Mouse (Mus musculus) gastrocnemius, postnatal 36 days (tissue): ENCODE measurements around the gene Ctdnep1. TPM values are rescaled to one million over a fixed set of nuclear protein-coding genes. Genes with fewer than 3 reads are reported as not detected.
"Not testable (repeated sequence)": the region's sequence is repeated elsewhere in the genome, so short reads cannot be mapped to it uniquely, and the experiment has no call there.

ENCODE experiments used
- DNase-seq, 2 experiments: peaks; one replicate each; pipeline ENCODE4 v3.0.0; 2022
- intact Hi-C: fragments of 180-260 bp; cut with DNase I; formaldehyde crosslinking; loops from one replicate; pipeline ENCODE4 v1.15.1; 2025
- total RNA-seq, 2 experiments: library from RNA; stranded (reverse); gene quantifications; 2 replicates each; pipeline ENCODE4 v1.2.3; 2021

Ctdnep1 gene
- total RNA-seq, 2 experiments from 2014 or later: 171 to 246 TPM

DNA sequence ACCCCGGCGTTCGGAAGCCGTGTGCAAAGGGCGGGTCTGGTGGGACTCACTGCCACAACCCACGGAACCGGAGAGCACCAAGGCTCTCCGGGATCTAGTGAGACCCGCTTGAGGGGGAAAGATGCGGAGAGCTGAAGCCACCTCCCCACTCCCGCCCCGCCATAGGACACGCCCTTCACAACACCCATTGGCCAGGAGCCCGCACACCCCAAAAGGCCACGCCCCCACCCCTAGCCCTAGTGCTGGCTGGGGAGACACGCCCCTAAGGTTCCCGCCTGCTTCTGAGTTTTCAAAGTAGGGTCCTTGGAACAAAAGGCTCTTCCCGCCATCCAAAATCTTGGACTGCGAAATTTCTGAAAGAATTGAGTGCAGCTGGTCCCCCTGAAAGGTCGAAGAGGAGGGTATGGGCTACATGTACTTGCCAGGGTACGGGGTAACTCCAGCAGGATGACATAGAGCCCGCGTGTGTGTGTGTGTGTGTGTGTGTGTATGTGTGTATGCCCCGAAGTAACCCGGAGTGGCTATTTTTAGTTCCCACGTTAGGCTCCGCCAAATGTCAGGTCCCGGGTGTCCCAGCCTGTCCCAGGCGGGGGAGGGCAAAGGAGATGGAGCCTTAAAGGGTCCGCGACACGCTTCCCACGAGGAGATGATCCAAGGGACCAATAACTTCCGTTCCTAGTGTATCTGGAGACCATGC lies 32.7 kb upstream of the Ctdnep1 start, which contains the start of gene Slc2a4:
TSS of gene Slc2a4 (minus strand) at position 123 of the 697 bp plus-strand sequence.
- DNase-seq: peak; percentile 89 to 93
- intact Hi-C loops: no loop called here

DNA sequence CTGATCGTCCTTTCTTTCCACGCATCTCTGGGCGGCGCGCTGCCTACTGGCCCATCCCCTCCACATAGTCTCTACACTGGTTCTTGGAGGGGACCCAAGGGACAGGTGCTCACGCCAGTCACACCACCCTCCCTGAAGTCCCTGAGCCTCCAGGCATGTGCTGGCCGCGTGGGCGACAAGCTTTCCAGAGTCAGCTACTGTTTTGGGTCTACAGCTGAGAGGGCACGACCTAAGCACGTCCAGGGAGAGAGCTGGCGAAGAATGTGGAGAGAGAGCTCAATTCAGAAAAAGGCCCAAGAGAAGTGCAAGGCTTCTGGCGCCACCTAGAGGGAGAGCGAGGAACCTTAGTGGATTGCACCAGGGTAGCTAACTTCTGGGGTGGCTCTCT lies 32.2 kb upstream of the Ctdnep1 start:
- intact Hi-C loops: loop anchor here (1.0 kb wide), 1 partner anchor 14 kb away; no protein-coding TSS in a partner anchor

GRCm38 (mm10) chr11:69950807-69951459 lies 30.0 kb upstream of the Ctdnep1 start:
- DNase-seq: no peak
- intact Hi-C loops: no loop called here

More for the DNA sequence above, 32.2 kb upstream of the Ctdnep1 start:
- DNase-seq: peak; percentile 86 to 89

- no peak for DNase-seq
- intact Hi-C loops: no loop called here
Observed at GRCm38 (mm10) chr11:69952274-69952673, 28.7 kb upstream of the Ctdnep1 start.

DNA sequence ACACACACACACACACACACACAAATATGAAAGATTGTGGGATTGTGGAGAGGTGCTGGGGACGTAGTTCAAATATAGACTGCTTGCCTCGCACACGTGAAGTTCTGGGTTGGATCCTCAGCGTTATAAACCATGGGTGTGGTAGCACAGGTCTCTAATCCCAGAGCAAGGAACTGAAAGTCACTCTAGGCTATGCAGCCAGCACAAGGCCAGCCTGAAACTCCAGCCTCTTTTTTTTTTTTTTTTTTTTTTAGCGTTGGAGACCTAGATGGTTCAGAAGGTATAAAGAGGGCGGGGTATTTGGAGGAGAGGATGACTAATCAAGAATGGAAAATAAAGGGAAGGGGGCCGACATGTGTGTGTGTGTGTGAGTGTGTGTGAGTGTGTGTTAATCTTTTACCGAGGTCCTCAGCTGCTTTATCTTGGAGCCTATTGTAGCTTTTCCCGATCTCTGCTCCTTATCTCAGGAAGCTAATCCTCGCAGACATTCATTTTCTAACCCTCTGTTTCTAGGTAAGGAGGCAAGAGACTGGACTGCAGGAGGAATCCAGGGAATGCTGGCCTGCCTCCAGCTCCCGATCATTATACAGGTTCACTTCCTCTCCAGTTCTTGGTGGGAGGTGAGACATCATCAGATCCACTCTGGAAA lies 27.6 kb upstream of the Ctdnep1 start:
- intact Hi-C loops: no loop called here
- DNase-seq: no peak

DNA sequence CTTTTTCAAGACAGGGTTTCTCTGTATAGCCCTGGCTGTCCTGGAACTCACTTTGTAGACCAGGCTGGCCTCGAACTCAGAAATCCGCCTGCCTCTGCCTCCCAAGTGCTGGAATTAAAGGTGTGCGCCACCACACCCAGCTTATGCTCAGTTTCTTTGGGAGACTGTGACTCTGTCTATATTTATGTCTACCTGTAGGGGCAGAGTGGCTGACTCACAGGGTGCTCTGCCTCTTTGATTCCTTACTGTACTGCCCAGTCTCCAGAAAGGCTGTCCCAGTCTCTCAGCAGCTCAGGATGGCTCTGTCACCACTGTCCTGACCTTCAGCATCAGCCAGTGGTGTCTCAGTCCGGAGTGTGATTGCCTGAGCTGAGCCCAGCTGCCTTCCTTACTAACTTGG lies 25.3 kb upstream of the Ctdnep1 start:
- intact Hi-C loops, DNase-seq: not testable (repeated sequence)

GRCm38 (mm10) chr11:69956218-69956617 lies 24.7 kb upstream of the Ctdnep1 start:
- intact Hi-C loops: no loop called here
- DNase-seq: no peak

DNA sequence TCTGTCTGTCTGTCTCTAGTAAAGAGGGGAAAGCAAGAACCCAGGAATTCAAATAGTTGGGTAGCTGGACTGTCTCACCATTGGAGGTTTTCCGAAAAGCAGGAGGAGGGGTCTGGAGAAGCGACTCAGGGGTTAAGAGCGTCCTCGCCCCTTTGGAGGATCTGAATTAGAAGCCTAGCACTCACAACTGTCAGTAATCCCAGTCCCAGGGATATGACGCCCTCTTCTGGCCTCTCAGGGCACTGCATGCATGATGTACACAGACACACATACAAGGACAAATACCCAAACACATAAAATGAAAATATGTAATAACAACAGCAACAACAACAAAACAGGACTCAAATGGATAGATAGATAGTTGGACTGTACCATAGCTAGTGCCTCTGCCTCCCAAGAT lies 20.3 kb upstream of the Ctdnep1 start:
- intact Hi-C loops: no loop called here
- DNase-seq: no peak

- intact Hi-C loops: no loop called here
- DNase-seq: no peak
Observed at GRCm38 (mm10) chr11:69961841-69962240, 19.1 kb upstream of the Ctdnep1 start.

GRCm38 (mm10) chr11:69964650-69965270 lies 16.2 kb upstream of the Ctdnep1 start, which contains the start of gene Cldn7:
Cldn7 (plus strand) TSS chr11:69964779.
- DNase-seq: no peak
- intact Hi-C loops: no loop called here

DNA sequence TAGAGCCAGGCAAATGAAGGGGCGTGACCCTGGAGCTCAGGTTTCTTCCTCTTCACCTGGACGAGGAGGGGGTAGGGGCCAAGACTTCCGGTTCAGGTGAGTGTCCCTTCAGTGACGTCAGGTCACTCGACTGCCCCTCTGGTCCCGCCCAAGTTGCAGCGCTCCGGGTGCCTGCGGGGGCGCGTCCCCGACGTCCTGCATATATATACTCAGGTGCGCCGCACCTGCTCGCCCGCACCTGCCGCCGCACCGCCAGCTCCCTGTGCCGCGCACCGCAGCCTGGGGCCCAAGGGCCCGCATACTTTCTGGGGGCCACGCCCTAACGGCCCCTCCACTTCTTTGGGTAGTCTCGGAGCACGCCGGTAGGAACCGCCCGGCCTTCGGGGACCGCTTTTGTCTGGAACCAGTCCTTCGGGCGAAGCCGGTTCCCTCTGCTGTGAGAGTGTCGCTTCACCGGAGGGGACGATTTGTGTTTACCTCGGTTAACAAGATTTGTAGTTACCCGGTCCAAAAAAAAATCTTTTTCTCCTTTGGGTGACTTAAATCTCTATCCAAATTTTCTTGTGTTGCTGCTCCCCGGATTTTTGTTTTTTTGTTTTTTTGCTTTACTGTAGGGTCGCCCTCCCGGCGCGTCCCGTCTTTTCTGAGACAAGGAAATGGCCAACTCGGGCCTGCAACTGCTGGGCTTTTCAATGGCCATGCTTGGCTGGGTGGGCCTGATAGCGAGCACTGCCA lies 15.5 kb upstream of the Ctdnep1 start:
- DNase-seq: no peak
- intact Hi-C loops: no loop called here

- DNase-seq: no peak
- intact Hi-C loops: no loop called here
Observed at GRCm38 (mm10) chr11:69966006-69966859, 14.7 kb upstream of the Ctdnep1 start.

DNA sequence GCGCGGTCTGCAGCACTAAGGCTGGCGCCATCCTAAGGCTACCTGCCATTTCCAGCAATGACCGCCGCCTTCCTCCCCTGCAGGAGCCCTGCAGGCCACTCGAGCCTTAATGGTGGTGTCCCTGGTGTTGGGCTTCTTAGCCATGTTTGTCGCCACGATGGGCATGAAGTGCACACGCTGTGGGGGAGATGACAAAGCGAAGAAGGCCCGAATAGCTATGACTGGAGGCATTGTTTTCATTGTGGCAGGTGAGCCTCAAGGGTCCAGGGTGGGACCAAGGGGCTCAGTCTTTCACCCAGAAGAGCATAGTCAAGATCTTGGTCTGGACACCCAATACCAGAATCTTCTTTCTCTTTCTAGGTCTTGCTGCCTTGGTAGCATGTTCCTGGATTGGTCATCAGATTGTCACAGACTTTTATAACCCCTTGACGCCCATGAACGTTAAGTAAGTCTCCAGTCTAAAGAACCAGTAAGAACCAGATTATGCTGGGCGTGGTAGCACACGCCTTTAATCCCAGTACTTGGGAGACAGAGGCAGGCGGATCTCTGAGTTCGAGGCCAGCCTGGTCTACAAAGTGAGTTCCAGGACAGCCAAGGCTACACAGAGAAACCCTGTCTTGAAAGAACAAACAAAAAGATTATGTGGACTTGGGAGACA lies 14.0 kb upstream of the Ctdnep1 start:
- DNase-seq: no peak
- intact Hi-C loops: no loop called here

- no peak for DNase-seq
- intact Hi-C loops: no loop called here
Observed at GRCm38 (mm10) chr11:69968793-69969192, 12.2 kb upstream of the Ctdnep1 start.

DNA sequence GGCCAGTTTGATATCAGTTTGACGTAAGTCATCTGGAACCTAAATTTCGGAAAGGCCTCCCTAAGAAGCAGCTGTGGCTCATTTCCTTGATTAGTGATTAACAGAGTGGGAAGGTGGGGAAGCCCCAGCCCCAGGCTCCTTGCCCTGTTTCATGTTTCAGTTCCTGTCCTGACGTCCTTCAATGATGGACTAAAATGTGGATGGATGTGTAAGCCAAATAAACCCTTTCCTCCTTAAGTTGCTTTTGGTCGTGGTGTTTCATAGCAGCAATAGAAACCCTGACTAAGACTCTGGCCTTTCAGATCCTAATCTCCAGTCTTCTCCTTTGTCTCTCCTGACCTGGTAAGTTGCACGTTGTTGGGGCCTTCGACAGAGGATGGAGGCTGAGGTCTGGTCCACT lies 10.7 kb upstream of the Ctdnep1 start:
- DNase-seq: no peak
- intact Hi-C loops: no loop called here

GRCm38 (mm10) chr11:69970775-69971174 lies 10.2 kb upstream of the Ctdnep1 start:
- intact Hi-C loops: no loop called here
- DNase-seq: no peak

DNA sequence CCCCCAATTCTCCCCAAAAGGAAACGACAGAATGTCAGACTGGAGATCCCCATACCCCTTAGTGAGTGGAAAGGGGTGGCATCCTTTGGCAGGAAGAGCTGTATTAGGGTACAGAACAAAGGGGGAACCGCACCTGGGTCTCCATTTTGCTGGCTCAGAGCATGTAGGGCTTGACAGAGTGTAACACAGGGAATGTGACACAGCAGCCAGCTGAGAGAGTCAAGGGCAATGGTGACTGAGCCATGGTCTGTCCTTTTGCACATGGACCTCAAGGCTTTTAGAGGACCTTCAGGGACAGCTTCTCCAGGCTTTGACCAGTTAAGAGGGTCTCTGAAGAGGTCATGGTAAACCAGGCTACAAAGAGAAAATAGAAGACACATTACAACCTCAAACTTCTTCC lies 6.0 kb upstream of the Ctdnep1 start:
- intact Hi-C loops: no loop called here
- DNase-seq: no peak

GRCm38 (mm10) chr11:69976271-69976670 lies 4.7 kb upstream of the Ctdnep1 start:
- no peak for DNase-seq
- intact Hi-C loops: no loop called here

GRCm38 (mm10) chr11:69979827-69980195 lies 1.1 kb upstream of the Ctdnep1 start:
- no peak for DNase-seq
- intact Hi-C loops: loop anchor here (10.0 kb wide), 1 partner anchor 885 kb away; the partner anchor contains the start of gene Per1
